Mouse (Mus musculus): Measurements from ENCODE around the gene Ccdc159.

DNA sequence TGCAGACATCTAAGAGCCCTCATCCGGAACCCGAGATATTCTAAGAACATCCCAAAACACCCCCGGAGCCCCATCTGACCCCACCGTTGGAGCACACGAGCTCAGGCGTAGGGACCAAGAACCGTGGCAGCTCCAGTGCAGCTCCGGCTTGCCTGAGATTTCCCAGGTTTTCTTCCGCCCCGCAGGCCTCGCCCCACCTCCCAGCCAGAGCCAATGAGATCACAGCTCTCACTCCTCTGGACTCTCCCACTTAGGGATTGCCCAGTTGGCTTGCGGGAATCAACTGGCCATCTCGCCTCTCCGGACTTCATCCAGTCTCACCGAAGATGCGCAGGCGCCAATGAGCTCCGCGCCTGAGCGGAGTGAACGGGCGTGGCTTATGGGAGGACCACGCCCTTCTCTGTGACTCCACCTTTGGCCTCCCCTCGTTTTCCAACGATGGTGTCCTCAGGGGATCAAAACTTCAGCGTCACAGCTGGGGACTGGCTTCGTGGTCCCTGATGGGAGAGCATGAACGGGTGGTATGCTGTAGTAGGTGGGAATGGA, at the start of gene Ccdc159, which contains the start of gene Tmem205:
- TF ChIP-seq POLR2A (IDR thresholded peaks at IDR 0.05; ENCODE audit: insufficient read depth, low read depth, low read length) (peak; percentile 96), CTCF (IDR thresholded peaks at IDR 0.05) (no peak), EP300 (IDR thresholded peaks at IDR 0.05; ENCODE audit: insufficient read depth, low read depth, low read length) (peak; percentile 86)

Measured in heart, adult 2 months (tissue).